Mouse (Mus musculus): ENCODE measurements around the gene Scp2.

GRCm38 (mm10) chr4:108018241-108018923, 126.4 kb downstream of the Scp2 start:
- no peak for TF ChIP-seq CTCF (IDR thresholded peaks at IDR 0.05)
- no peak for TF ChIP-seq EP300 (IDR thresholded peaks at IDR 0.05)

Measured in lung, postnatal 0 days (tissue).